Mouse (Mus musculus): ENCODE measurements at regions not wholly inside any gene's neighbourhood (a gene's known extent, or its start where the extent isn't known, plus 50 kb on each side); places are given as distances from the start of the nearest gene placed in this dataset.

- no peak for ATAC-seq (replicated peaks; ENCODE audit: poor library complexity)
These were observed 225.6 kb downstream of the Mbnl1 start for GRCm38 (mm10) chr3:60698189-60698588.

- ATAC-seq (replicated peaks; ENCODE audit: poor library complexity) = no peak
These were observed 234.5 kb downstream of the Mbnl1 start for GRCm38 (mm10) chr3:60707139-60707538.

GRCm38 (mm10) chr3:60712896-60713295, 240.3 kb downstream of the Mbnl1 start:
- no peak for ATAC-seq (replicated peaks; ENCODE audit: poor library complexity)

- ATAC-seq (replicated peaks; ENCODE audit: poor library complexity) = 0 out of 2 replicates have a peak, but pooled peaks have one; percentile 46
These were observed 247.7 kb downstream of the Mbnl1 start for GRCm38 (mm10) chr3:60720322-60720721.

GRCm38 (mm10) chr3:60731331-60731730, 258.7 kb downstream of the Mbnl1 start:
- no peak for ATAC-seq (replicated peaks; ENCODE audit: poor library complexity)

GRCm38 (mm10) chr3:60740543-60741294, 261.9 kb upstream of the P2ry1 start:
- no peak for ATAC-seq (replicated peaks; ENCODE audit: poor library complexity)

- ATAC-seq (replicated peaks; ENCODE audit: poor library complexity) = no peak
These were observed 261.2 kb upstream of the P2ry1 start for GRCm38 (mm10) chr3:60741379-60741778.

GRCm38 (mm10) chr3:60742232-60742631, 260.4 kb upstream of the P2ry1 start:
- no peak for ATAC-seq (replicated peaks; ENCODE audit: poor library complexity)

GRCm38 (mm10) chr3:60745075-60745474, 257.5 kb upstream of the P2ry1 start:
- no peak for ATAC-seq (replicated peaks; ENCODE audit: poor library complexity)

GRCm38 (mm10) chr3:60758568-60758967, 244.0 kb upstream of the P2ry1 start:
- no peak for ATAC-seq (replicated peaks; ENCODE audit: poor library complexity)

GRCm38 (mm10) chr3:60759046-60759445, 243.5 kb upstream of the P2ry1 start:
- no peak for ATAC-seq (replicated peaks; ENCODE audit: poor library complexity)

- ATAC-seq (replicated peaks; ENCODE audit: poor library complexity) = peak; percentile 99
These were observed 239.7 kb upstream of the P2ry1 start for GRCm38 (mm10) chr3:60762874-60763273.

- ATAC-seq (replicated peaks; ENCODE audit: poor library complexity) = no peak
These were observed 237.5 kb upstream of the P2ry1 start for GRCm38 (mm10) chr3:60765079-60765478.

GRCm38 (mm10) chr3:60768996-60769395, 233.6 kb upstream of the P2ry1 start:
- ATAC-seq (replicated peaks; ENCODE audit: poor library complexity) = peak; percentile 31; the same call in 1 of the 2 replicates

- no peak for ATAC-seq (replicated peaks; ENCODE audit: poor library complexity)
These were observed 230.7 kb upstream of the P2ry1 start for GRCm38 (mm10) chr3:60771866-60772265.

GRCm38 (mm10) chr3:60773383-60773782, 229.2 kb upstream of the P2ry1 start:
- ATAC-seq (replicated peaks; ENCODE audit: poor library complexity) = no peak

GRCm38 (mm10) chr3:60785137-60785875, 217.3 kb upstream of the P2ry1 start:
- peak; percentile 92 for ATAC-seq (replicated peaks; ENCODE audit: poor library complexity)

- ATAC-seq (replicated peaks; ENCODE audit: poor library complexity) = no peak
These were observed 214.6 kb upstream of the P2ry1 start for GRCm38 (mm10) chr3:60787989-60788388.

GRCm38 (mm10) chr3:60789441-60789840, 213.2 kb upstream of the P2ry1 start:
- ATAC-seq (replicated peaks; ENCODE audit: poor library complexity) = no peak

- ATAC-seq (replicated peaks; ENCODE audit: poor library complexity) = no peak
These were observed 210.4 kb upstream of the P2ry1 start for GRCm38 (mm10) chr3:60792166-60792565.

GRCm38 (mm10) chr3:60796207-60796606, 206.4 kb upstream of the P2ry1 start:
- ATAC-seq (replicated peaks; ENCODE audit: poor library complexity) = peak; percentile 65

GRCm38 (mm10) chr3:60797808-60798207, 204.8 kb upstream of the P2ry1 start:
- ATAC-seq (replicated peaks; ENCODE audit: poor library complexity) = no peak

All from megakaryocyte progenitor cell, adult 5-6 weeks (primary cell).